Mouse (Mus musculus) erythroblast, adult 5-6 weeks (primary cell): ENCODE data around the gene Krt26. TPM values are rescaled to one million over a fixed set of nuclear protein-coding genes. Genes with fewer than 3 reads are reported as not detected.

Source experiments
- ATAC-seq: replicated peaks from 2 replicates; pipeline ENCODE4 v1.8.0; 2016; ENCODE audit warnings: moderate number of reproducible peaks, mild to moderate bottlenecking, moderate TSS enrichment, inconsistent platforms; ENCODE audit not compliant: poor library complexity, low FRiP score, severe bottlenecking
- total RNA-seq, 2 experiments: library from RNA; stranded (forward) in 1 of 2; stranded (reverse) in 1 of 2; fragments of 150-400 nt in 1 of 2; fragments of 200-764, 138-1000 nt in 1 of 2; gene quantifications; 2 replicates each; pipeline versions ENCODE4 v1.2.3 to v1.2.4; 2015 to 2017; ENCODE audit warnings: low replicate concordance in 2 of 2

Gene Krt26
- total RNA-seq, 2 experiments from 2014 or later: not detected

GRCm38 (mm10) chr11:99292846-99293245, 44.9 kb downstream of the Krt26 start:
- ATAC-seq: no peak

- ATAC-seq: no peak
Measured at GRCm38 (mm10) chr11:99284833-99285312, 52.9 kb downstream of the Krt26 start, which contains the start of gene Krt24. Krt24 (minus strand) TSS chr11:99285262.

- ATAC-seq: no peak
Measured at GRCm38 (mm10) chr11:99284011-99284410, 53.8 kb downstream of the Krt26 start.

- ATAC-seq: no peak
Measured at GRCm38 (mm10) chr11:99283334-99283733, 54.4 kb downstream of the Krt26 start.

- ATAC-seq: no peak
Measured at GRCm38 (mm10) chr11:99281116-99281515, 56.6 kb downstream of the Krt26 start.

GRCm38 (mm10) chr11:99279986-99280385, 57.8 kb downstream of the Krt26 start:
- ATAC-seq: no peak

Other genes with a start within 250 kb of the Krt26 start
- 0.77 TPM in 1 of 2 replicates, not detected in the other for gene Tns4, start 248.7 kb downstream of the Krt26 start, total RNA-seq (2015; ENCODE audit: low replicate concordance)
- gene Tns4, start 248.7 kb downstream of the Krt26 start, total RNA-seq (2017; ENCODE audit: low replicate concordance): 0.42 TPM in 1 of 2 replicates, not detected in the other
- gene Ccr7, start 182.9 kb downstream of the Krt26 start, total RNA-seq (2015; ENCODE audit: low replicate concordance): 1.0 and 2.9 TPM in 2 replicates
- 0.60 and 0.98 TPM in 2 replicates for gene Ccr7, start 182.9 kb downstream of the Krt26 start, total RNA-seq (2017; ENCODE audit: low replicate concordance)
- 70.0 and 77.8 TPM in 2 replicates for gene Smarce1, start 106.9 kb downstream of the Krt26 start, total RNA-seq (2015; ENCODE audit: low replicate concordance)
- 133 and 177 TPM in 2 replicates for gene Smarce1, start 106.9 kb downstream of the Krt26 start, total RNA-seq (2017; ENCODE audit: low replicate concordance)
- not detected in 2 replicates for gene Krt222, start 93.9 kb downstream of the Krt26 start, total RNA-seq (2015; ENCODE audit: low replicate concordance)
- 0.28 TPM in 1 of 2 replicates, not detected in the other for gene Krt222, start 93.9 kb downstream of the Krt26 start, total RNA-seq (2017; ENCODE audit: low replicate concordance)
- not detected in 2 replicates for gene Krt24, start 52.7 kb downstream of the Krt26 start, total RNA-seq (2015; ENCODE audit: low replicate concordance)
- not detected in 2 replicates for gene Krt24, start 52.7 kb downstream of the Krt26 start, total RNA-seq (2017; ENCODE audit: low replicate concordance)
- gene Krt25, start 15.0 kb downstream of the Krt26 start, total RNA-seq (2015; ENCODE audit: low replicate concordance): not detected in 2 replicates
- not detected in 2 replicates for gene Krt25, start 15.0 kb downstream of the Krt26 start, total RNA-seq (2017; ENCODE audit: low replicate concordance)
- gene Krt27, start 13.1 kb upstream of the Krt26 start, total RNA-seq (2015; ENCODE audit: low replicate concordance): not detected in 2 replicates
- gene Krt27, start 13.1 kb upstream of the Krt26 start, total RNA-seq (2017; ENCODE audit: low replicate concordance): not detected in 2 replicates
- not detected in 2 replicates for gene Krt28, start 36.9 kb upstream of the Krt26 start, total RNA-seq (2015; ENCODE audit: low replicate concordance)
- not detected in 2 replicates for gene Krt28, start 36.9 kb upstream of the Krt26 start, total RNA-seq (2017; ENCODE audit: low replicate concordance)
- gene Krt10, start 51.4 kb upstream of the Krt26 start, total RNA-seq (2015; ENCODE audit: low replicate concordance): not detected in 2 replicates
- gene Krt10, start 51.4 kb upstream of the Krt26 start, total RNA-seq (2017; ENCODE audit: low replicate concordance): not detected in 2 replicates
- not detected in 2 replicates for gene Krt12, start 84.3 kb upstream of the Krt26 start, total RNA-seq (2015; ENCODE audit: low replicate concordance)
- gene Krt12, start 84.3 kb upstream of the Krt26 start, total RNA-seq (2017; ENCODE audit: low replicate concordance): not detected in 2 replicates
- not detected in 2 replicates for gene Krt20, start 100.2 kb upstream of the Krt26 start, total RNA-seq (2015; ENCODE audit: low replicate concordance)
- not detected in 2 replicates for gene Krt20, start 100.2 kb upstream of the Krt26 start, total RNA-seq (2017; ENCODE audit: low replicate concordance)
- not detected in 2 replicates for gene Krt23, start 155.2 kb upstream of the Krt26 start, total RNA-seq (2015; ENCODE audit: low replicate concordance)
- gene Krt23, start 155.2 kb upstream of the Krt26 start, total RNA-seq (2017; ENCODE audit: low replicate concordance): not detected in 2 replicates
- not detected in 2 replicates for gene Krt39, start 183.4 kb upstream of the Krt26 start, total RNA-seq (2015; ENCODE audit: low replicate concordance)
- gene Krt39, start 183.4 kb upstream of the Krt26 start, total RNA-seq (2017; ENCODE audit: low replicate concordance): 0.70 TPM in 1 of 2 replicates, not detected in the other
- gene Krt40, start 205.2 kb upstream of the Krt26 start, total RNA-seq (2015; ENCODE audit: low replicate concordance): not detected in 2 replicates
- gene Krt40, start 205.2 kb upstream of the Krt26 start, total RNA-seq (2017; ENCODE audit: low replicate concordance): not detected in 2 replicates
- gene Krtap3-3, start 212.9 kb upstream of the Krt26 start, total RNA-seq (2015; ENCODE audit: low replicate concordance): not detected in 2 replicates
- gene Krtap3-3, start 212.9 kb upstream of the Krt26 start, total RNA-seq (2017; ENCODE audit: low replicate concordance): not detected in 2 replicates
- not detected in 2 replicates for gene Krtap3-2, start 218.9 kb upstream of the Krt26 start, total RNA-seq (2015; ENCODE audit: low replicate concordance)
- gene Krtap3-2, start 218.9 kb upstream of the Krt26 start, total RNA-seq (2017; ENCODE audit: low replicate concordance): not detected in 2 replicates
- not detected in 2 replicates for gene Gm11939, start 221.5 kb upstream of the Krt26 start, total RNA-seq (2015; ENCODE audit: low replicate concordance)
- gene Gm11939, start 221.5 kb upstream of the Krt26 start, total RNA-seq (2017; ENCODE audit: low replicate concordance): not detected in 2 replicates
- not detected in 2 replicates for gene Krtap3-1, start 228.7 kb upstream of the Krt26 start, total RNA-seq (2015; ENCODE audit: low replicate concordance)
- gene Krtap3-1, start 228.7 kb upstream of the Krt26 start, total RNA-seq (2017; ENCODE audit: low replicate concordance): not detected in 2 replicates
- gene Krtap1-5, start 243.1 kb upstream of the Krt26 start, total RNA-seq (2015; ENCODE audit: low replicate concordance): not detected in 2 replicates
- not detected in 2 replicates for gene Krtap1-5, start 243.1 kb upstream of the Krt26 start, total RNA-seq (2017; ENCODE audit: low replicate concordance)
- gene Krtap1-4, start 245.7 kb upstream of the Krt26 start, total RNA-seq (2015; ENCODE audit: low replicate concordance): not detected in 2 replicates
- not detected in 2 replicates for gene Krtap1-4, start 245.7 kb upstream of the Krt26 start, total RNA-seq (2017; ENCODE audit: low replicate concordance)